Mouse (Mus musculus) cerebellum, adult 11 months (tissue): ENCODE measurements at regions not wholly inside any gene's neighbourhood (a gene's known extent, or its start where the extent isn't known, plus 50 kb on each side); places are given as distances from the start of the nearest gene placed in this dataset.

Experiments used
- DNase-seq: peaks from one replicate; pipeline ENCODE4 v3.0.0; 2022

DNA sequence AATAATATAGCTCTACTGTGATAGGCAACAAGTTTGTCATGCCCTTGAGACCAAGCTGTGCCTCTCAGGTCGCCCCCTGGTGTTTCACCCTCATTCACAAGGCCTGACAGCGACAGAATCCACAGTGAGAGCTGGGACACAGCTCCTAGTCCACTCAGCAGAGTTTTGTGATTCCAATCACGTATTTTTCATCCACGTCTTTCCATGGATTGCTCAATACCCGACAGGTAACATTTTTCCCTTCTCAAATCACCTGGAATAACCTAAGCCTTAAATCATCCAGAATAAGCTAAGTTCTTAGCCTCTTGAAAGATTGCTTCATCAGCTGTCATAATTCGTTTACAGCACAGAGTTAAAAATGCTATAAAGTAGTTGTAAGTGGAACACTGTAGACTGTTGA, 211.3 kb downstream of the Ccdc91 start:
- no peak for DNase-seq

DNA sequence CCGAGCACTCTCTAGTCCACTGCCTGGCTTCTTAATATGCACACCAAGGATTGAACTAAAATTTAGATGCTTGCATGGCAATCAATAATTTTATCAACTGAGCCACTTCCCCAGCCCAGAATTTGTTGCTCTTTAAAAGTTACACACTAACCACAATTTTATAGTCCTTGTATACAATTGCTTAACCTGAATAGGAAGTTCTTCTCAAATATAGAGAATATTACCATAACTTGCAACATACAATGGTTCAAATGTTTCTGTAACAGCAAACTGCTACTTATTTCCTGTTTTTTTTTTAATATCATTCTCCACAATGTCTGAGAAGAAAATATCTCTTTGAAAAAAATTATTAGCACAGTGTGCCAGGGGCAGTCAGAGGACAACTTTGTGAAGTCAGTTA, 222.6 kb downstream of the Ccdc91 start:
- DNase-seq: no peak

DNA sequence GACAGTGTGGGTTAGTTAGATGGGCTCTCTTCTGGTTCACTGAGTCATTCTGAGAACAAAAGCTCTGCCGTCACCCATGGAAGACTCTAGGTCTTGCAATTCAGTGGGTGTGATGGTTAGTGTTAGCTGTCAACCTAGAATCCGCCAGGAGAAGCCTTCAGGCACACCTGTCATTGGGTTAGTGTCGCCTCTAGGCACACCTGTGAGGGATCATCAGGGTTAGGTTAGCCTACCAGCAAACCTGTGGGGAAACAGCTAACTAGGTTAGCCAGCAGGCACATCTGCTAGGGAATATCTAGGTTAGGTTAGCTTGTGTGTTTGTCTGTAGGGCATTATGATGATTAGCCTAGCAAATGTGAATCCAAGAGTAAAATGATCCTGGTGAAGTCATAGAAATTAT, 223.8 kb downstream of the Ccdc91 start:
- no peak for DNase-seq

DNA sequence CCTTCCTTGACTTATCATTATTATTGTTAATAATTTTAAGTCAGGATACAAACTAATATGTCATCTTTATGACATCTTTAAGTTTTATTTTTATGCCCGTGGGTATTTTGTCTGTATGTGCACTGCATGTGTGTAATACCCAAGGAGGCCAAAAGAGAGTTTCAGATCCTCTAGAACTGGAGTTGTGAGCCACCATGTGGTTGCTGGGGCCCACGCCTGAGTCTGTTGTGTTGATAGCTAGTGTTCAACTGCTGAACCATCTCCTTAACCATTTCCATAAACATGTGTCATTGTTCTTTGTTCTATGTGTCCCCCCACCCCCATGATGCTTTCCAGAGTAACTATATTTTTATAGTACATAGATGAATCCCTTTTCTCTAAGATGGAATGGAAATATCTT, 225.0 kb downstream of the Ccdc91 start:
- DNase-seq: no peak

DNA sequence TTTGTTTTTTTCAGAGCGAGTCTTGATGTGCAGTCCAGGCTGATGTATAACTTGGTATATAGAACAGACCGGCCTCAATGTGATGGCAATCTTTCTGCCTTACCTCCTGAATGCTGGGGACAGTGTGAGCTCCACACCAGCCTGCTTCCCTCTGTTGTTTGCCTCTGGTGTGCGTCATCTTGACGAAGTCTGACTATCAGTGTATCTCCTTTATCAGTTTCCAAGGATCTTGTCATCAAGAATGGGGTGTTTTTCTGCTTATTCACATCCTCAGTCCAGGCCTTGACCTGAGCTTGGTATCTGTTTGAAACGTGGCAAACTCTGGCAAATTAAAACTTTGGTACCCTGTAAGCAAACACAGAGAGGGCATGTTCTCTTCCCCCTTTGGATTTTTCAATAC, 226.3 kb downstream of the Ccdc91 start:
- no peak for DNase-seq

DNA sequence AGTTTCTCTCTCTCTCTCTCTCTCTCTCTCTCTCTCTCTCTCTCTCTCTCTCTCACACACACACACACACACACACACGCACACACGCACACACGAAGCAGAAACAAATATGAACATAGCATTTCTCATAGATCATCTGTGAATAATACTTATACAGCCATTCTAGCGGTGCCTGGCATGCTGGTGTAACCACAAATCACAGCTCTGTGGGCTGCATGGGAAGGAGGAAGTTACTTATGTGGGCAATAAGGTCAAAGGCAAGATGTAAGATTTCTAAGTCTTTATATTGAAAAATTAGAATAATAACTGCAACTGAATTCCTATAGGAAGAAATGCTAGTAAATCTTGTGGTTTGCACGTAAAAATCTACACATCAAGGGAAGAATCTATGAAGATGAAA, 228.7 kb downstream of the Ccdc91 start:
- no peak for DNase-seq

DNA sequence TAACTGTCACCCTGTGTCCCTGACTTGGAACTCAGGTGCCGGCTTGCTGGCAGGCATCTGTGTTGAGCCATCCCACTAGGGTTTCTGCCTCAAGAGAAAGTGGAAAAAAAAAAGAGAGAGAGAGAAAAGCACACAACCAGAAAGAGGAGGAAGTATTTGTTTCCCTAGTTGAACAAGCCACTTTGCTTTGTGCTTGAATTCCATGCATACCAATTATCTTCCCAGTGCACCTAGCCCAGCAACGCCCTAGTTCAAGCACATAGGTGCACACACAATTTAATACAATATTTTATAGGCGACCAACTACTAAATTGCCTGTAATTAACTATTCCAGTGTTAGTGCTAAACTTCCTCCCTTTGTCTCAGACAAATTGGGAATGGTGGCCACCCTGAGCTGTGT, 230.3 kb downstream of the Ccdc91 start:
- DNase-seq: no peak

DNA sequence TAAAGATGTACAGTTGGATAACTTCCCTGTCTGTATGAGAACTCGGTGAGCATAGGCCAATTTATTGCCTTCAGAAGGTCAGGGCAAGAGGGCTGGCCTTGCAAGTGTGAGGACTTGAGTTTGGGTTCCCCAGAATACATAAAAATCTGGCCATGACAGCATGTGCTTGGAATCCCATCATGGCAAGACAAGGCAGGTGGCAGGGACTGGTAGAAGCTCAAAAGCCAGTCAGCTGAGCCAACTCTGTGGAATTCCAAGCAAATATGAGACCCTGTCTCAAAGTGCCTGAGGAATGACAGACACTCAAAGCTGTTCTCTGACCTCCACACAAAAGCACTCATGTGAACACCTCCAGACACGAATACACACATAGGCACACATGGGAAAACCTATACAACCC, 231.1 kb downstream of the Ccdc91 start:
- DNase-seq: no peak

DNA sequence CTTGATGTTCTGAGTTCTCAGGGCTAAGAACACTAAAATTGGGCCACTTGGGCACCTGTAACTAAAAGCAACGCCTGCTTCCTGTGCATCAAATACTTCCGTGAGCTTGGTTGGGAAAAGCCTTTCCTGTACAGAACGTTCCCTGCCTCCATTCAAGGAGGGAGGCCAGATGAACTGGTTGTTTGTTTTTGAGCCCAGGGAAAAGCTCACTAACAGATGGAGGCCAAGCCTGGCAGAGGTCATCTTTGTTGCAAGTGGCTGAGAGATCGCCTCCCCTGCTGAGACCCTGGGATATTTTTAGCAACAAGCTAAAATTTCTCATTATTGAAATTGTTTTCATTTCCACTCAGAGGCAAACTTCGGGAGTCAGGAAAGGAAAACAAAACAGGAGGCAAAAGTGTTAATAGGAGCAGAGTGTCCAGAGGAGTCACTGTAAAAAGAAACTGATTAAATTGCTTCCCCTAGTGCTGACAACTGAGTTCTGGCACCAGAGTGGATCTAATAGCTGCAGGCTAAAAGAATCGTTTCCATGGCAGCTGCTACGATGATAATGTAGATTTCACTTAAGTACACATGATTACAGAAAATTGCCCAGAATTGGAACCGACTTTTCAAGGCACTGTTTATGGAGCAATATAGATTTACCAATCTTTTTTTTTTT, 242.6 kb downstream of the Ccdc91 start:
- peak; percentile 76 for DNase-seq

DNA sequence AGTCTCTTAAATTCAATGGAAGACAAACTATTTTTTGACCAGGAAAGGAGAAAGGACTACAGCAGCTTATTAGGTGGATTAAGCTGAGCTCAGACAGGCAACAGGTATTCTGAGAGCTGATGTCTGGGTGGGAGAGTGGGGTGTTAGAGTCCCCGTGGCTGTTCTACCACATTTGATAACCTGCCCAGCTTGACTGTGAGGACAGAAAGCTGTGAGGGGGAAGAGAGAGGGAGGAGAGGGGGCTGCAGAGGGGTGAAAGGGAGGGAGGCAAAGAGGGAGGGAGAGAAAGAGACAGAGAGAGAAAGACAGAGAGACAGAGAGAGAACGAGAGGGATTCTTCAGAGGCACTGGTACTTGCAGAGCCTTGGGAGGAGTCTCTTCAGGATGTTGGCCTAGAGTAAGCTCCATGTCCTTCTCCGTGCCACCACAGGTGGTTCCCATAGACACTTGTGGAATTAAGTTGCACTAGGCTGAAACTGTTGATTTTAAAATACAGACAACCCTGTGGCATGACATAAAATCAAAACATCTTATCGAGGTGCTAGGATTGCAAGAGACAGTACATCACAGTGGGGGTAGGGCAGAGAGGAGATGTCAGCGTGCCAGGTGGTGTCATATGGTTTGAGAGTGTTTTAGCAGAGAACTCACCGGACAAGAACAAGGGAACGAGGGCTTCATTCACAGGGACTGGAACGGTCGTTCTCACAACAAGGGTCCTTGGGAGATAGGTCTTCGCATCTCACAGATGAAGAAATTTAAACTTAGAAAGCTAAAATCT, 243.3 kb downstream of the Ccdc91 start:
- peak; percentile 28 for DNase-seq

DNA sequence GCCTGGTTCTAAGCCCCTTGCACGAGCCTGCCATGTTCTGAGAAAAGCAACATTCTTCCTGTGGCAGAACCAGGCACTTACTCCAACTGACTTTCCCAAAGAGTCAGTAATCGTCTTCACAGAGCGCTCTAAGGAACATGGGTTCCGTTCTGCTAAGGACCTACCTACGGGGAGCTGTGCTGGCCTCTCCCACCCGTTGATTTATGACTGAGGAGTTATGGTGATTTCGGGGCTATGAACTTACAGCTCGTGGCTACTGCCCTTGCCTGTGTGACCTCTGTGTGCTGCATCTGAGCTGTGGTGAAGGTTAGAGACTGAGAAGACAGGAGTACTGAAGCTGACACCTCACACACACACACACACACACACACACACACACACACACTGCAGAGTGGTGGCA, 243.9 kb downstream of the Ccdc91 start:
- DNase-seq: no peak

DNA sequence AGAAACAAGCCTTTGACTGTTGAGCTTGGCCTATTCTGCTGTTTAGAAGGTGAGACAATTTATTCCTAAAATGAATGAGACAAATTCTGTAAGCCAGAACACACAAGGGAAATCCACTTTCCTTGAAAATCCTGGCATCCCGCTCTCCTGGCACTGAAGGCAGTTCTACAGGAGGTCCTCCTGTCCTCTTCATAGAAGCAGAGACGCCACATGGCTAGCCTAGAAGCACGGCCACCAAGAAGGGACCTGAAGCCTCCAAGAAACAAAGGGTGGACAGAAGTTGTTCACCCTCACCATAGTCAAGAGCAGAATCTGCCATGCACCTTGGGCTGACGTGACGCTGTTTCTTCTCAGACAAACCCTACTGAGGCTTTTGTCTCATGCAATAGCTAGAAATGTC, 247.7 kb downstream of the Ccdc91 start:
- DNase-seq: no peak

DNA sequence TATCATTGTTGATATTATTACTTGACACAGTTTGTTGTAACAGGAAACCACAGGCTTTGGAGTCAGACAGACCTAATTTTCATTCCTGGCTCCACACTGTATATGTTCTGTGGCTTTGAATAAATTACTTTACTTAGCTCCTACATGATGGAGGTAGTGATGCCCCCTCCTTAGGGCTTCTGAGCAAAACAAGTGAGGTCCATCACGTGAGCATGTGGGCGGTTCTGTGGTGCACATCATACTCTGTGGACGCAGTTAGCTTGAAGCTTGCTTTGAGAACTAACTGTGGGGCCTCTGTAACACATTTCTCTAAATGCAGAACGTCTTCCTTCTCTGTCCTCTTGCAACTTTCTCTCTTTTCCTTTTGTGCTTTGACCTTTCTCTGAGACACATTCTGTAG, 251.4 kb downstream of the Ccdc91 start:
- DNase-seq: no peak

DNA sequence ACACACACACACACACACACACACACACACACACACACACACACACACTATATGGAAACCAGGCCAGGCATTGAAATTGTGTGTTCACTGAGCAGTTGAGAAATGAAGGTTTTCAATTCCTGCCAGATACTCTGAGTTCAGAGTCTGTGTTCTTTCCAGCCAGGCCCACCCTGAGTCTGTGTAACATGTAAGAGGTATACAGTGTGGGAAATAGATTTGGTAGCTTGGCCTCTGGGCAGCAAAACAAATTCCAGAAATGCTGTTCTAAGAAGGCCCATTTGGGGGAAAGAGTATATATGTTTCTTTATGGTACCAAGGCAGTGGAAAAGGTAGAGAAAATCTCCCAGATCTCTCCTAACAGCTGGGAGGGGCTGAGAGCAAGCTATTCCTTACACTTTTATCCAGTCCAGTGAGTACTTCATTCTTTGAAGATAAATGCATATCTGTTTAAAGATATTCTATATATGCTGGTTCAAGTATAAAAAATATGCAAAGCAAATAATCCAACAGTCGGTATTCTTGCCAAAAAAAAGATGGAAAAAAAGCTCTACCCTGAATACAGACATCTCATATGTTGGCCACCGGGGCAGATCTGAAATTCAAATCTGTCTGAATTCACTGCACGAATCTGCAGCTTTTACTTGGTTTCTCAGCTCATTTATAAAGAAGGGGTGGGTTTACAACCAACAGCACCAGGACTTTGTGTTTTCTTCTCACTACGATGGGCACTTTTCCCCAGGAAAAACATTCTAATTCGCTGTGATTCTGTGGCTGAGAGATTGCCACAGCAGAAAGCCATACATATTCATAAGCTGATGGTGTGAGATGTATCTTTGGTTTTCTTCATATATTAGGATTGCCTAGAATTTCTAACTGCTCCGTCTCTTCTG, 252.3 kb downstream of the Ccdc91 start:
- DNase-seq: no peak

DNA sequence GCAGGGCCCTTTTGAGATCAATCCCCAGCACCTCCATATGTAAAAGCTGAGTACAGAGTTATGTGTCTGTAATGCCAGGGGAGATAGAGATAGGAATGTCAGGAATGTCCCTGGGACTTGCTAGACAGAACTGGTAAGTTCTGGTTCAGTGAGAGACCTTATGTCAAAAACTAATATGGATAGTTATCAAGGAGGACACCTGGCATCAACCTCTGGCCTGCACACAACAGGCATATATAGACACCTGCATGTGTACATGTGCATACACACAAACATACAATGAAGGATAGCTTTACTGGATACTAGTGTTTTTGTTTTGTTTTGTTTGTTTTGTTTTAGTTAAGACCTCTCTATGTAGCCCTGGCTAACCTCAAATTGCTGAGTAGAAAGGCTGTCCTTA, 254.1 kb downstream of the Ccdc91 start:
- DNase-seq: no peak

DNA sequence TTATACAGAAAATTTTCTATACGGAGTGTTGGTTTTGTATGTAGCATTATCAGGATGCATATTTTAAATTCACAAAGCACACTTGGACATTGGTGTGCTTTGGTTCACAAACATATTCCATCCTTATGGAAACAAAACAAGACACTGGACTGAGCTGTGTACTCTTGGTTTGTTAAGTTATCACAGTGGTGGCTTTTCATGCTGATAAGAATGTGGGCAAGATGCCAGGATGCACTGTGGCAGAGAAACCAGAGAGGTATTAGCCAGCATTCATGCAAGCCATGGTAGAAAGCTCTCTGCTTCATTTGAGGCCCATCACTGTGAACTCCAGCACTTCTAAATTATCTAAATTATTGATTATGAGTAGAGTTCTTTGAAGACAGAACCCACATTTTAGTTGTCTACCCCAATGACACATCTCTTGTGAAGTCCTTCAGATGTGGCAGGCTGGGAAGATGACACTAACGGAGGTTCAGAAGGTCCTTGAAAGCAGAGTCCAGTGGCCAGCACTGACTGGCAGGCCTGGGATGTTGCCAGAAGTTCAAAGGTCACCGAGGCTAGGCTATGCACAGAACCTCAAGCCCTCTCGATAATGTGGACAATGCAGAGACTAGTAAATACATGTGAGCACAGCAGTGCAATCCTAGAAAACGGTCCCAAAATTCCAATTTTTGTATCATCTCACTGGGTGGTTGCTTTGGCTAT, 263.1 kb downstream of the Ccdc91 start:
- DNase-seq: no peak

DNA sequence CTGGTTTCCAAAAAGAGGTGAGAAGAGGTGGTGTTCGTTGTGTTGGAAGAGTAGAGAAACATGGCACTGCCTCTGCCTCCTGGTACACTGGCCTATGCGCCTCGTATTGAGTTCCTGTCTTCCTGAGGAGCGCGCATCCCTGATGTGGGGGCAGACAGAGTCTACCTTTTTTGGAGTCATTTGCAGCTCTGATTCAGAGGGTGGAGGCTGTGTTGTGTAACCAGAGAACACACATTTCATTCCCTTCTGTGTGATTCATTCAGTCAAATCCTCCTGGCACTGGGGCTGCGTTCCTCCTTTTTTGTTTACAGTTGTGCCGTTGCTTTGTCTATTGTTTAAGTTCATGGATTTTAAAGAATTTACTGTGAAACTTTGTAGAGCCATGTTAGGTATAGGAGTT, 265.8 kb downstream of the Ccdc91 start:
- no peak for DNase-seq

DNA sequence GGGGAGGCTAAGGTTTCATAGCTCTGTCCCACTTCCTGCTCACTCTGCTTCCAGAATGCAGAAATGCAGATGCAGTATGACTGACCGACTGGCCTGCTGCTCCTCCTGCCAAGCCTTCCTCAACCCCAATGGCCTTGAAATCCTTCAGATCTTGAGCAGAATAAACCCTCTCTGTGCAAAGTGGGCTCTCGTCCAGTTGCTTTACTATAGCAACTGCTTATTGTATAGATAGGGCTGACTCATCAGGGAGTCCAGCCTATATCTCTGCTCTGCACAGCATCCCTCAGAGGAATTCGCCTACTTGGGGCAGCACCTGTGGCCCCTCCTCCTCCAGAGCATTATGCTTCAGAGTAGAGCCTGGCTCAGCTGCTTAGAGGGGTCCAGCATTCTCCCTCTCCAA, 268.5 kb downstream of the Ccdc91 start:
- no peak for DNase-seq

DNA sequence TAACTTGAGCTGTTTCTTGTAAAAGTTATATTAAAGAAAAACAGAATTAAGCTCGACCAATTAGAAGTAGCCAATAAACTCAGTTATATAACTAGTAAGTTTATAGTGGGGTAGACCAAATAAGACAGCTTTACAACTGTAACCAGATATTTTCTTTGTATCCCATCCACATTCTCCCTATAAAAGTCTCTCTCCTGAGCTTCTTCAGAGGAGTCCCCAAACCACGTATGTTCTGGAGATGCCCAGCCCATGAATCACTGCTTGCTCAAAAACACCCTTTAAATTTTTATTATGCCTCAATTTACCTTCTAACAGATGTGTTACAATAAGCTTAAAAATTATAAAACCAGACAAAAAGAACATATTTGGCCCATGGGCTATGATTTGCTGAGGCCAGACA, 270.1 kb downstream of the Ccdc91 start:
- DNase-seq: no peak

DNA sequence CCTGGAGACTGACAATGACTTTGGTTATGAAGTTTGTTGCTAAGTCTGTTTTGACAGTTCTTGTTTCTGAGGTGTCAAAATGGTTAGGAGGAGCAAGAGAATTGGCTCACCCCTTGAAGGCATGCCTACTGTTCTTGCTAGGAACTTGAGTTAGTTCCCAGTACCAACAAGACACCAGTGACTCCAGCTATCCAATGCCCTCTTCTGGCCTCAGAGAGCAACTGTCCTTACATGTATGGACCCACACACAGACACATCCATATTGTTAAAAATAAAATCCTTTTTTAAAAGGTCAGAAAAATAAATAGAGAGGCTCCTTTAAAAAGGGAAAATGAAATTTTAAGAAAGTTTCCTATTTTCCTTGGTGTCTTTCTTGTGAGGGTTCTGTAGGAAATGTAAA, 272.3 kb downstream of the Ccdc91 start:
- DNase-seq: no peak

DNA sequence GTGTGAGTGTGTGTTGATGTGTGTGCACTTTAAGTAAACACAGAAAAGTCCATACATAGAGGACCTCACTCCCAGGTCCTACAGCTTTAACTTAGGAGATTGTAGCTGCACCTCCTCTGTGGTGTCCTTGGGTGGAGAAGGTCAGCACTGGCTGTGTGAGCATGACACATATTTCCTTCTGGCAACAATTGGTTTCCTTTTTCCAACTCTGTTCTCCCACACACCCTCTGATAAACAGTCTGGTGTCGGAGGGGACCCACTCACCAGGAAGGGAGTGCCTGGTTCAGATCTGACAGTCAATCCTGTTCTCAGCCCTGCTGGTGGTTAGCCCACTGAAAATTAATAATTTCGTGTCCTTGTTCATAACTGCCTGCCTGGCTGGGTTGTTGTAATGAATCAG, 276.7 kb downstream of the Ccdc91 start:
- no peak for DNase-seq

DNA sequence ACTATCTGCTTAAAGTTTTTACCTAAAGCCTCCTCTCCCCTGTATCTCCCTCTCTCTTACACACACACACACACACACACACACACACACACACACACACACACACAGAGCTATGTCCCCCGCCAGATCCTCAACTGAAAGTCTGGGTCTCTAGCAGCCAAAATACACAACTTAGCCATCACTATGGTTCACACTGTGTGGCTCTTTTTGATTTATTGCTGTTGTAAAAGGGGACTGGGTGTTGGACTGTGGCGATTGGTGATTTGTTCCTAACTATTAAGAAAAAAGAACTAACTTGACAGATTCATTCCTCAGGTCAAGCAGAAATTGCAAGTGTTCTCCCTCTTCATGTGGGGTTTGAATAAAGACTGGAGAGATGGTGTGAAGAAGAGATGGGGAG, 278.2 kb downstream of the Ccdc91 start:
- DNase-seq: no peak
